Mouse (Mus musculus): ENCODE measurements around the gene Man1c1. TPM values are rescaled to one million over a fixed set of nuclear protein-coding genes. Genes with fewer than 3 reads are reported as not detected.

Gene Man1c1
- total RNA-seq, 2 experiments from 2014 or later = 20.9 to 22.3 TPM

DNA sequence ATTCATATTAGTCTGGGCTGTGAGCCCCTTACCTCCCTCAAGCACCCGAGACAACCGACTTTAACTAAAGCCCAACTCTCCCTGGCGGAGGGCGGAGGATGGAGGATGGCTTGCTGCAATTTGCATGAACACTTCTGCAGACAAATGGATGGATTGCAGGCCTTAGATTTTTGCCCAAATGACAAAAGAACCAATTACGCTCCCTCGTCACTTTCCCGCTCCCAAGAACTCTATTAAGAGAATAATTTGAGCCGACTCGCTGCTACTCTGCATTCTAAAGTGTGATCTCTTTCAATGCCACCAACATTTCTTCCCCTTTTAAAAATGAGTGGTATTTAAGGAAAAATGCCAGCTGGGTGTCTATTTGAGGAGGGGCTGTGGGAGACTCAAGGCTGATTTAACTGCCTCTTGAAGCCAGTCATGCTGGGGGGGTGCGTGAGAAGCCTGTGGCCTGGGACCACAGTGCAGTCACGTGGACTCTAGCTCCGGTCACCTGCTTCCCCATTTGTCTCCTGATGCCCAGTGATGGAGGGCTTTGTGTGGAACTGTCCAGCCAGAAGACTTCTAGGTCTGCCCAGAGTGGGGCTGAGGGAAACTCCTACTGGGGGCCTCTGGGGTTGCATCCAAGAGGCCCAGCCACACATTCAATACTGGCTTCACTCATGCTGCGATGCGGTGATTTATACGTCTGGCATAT is 88.0 kb downstream of the Man1c1 start:
- DNase-seq (ENCODE audit: extremely low spot score in 1 of 2, low spot score in 1 of 2) = no peak

- DNase-seq (ENCODE audit: extremely low spot score in 1 of 2, low spot score in 1 of 2) = no peak
These were observed 91.9 kb downstream of the Man1c1 start for GRCm38 (mm10) chr4:134612070-134612667.

- no peak for DNase-seq (ENCODE audit: extremely low spot score in 1 of 2, low spot score in 1 of 2)
These were observed 93.5 kb downstream of the Man1c1 start for GRCm38 (mm10) chr4:134610616-134611015.

DNA sequence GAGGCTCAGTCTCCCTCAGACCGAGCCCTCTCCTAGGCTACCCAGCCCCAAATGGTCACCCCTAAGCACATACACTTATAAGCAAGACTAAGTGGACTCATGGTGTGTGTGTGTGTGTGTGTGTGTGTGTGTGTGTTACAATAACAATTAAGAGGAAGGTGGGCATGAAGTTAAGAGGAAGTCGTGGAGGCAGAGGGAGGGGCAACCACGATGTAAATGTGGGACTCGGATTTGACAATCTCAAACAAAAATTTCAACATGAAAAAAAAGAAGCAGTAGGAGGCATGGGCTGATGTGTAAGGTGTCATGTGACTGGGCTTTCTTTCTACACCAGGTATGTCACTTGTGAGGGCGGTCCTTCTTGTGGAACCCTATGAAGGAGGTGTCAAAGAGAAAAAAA is 96.4 kb downstream of the Man1c1 start:
- no peak for DNase-seq (ENCODE audit: extremely low spot score in 1 of 2, low spot score in 1 of 2)

DNA sequence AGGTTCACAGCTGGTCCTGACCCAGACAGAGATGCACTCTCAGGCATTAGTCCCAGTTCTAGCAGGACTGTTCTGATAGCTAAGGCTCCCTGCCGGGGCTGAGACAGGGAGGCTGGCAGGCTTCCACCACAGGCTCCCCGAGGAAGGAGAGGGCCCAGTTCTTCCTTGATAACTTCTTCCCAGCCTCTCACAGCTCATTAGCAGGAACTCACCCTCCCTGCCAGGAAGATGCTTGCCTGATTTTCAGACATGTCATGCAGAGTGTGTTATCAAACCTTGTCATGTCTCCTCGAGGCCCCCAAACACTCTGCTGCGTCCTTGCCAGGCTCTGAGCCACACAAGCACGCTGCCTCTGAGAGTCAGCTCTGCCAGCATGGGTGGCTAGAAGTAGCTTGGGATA is 98.0 kb downstream of the Man1c1 start:
- no peak for DNase-seq (ENCODE audit: extremely low spot score in 1 of 2, low spot score in 1 of 2)

DNA sequence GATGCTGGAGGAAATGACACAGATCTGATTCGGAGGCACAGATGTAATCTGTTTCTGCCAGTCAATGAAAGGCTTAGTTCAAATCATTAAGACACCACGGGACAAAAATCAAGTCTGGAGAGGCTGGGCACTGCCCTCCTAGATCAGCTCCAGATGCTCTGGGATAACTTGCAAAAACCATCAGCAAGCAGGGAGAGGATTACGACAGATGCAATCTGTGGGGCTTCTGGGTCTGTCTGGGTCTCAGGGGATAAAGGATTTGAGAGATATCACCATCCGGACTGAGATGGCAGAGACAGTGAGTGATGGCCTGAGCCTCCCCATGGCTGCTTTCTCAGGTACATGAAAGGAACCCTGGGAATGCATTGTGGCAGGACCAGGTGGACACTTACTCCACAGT is 99.6 kb downstream of the Man1c1 start:
- DNase-seq (ENCODE audit: extremely low spot score in 1 of 2, low spot score in 1 of 2) = no peak

GRCm38 (mm10) chr4:134603553-134603952 is 100.5 kb downstream of the Man1c1 start:
- DNase-seq (ENCODE audit: extremely low spot score in 1 of 2, low spot score in 1 of 2) = no peak

DNA sequence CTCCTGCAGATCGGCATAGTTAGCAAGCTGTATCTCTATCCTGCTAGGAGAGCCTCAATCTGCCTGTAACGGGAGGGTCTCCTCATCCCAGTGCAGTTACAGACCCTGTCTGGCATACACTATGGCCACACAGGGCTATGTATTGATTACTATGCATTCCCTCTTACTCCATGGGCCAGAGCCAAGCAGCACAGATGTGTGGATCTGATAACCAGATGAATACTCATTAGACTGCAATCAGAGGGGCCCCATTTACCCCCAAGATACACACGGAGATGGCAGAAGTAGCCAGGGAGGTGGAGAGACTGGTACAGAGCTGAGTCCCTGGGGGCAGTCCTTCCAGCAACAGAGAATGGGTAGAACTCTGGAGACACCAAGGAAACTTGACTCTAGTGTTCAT is 101.5 kb downstream of the Man1c1 start:
- DNase-seq (ENCODE audit: extremely low spot score in 1 of 2, low spot score in 1 of 2) = no peak

- no peak for DNase-seq (ENCODE audit: extremely low spot score in 1 of 2, low spot score in 1 of 2)
These were observed 102.1 kb downstream of the Man1c1 start for GRCm38 (mm10) chr4:134601981-134602380.

DNA sequence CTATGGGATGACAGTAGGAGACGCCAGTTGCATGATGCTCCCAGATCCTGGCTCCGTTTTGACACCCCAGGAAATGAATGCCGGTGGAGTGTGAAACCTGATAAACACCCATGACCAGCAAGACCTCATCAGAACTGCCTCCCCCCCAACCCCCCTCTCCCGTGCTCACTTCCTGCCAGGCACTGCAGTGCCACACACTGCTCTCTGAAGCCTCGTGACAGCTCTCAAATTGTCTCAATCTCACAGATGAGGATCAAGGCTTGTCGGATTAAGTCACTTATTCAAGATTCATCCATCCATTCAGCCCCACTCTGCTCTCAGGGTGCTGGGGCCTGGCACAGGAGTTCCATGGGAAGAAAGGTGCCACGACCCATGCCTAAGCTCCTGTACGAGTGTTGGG is 102.7 kb downstream of the Man1c1 start:
- DNase-seq (ENCODE audit: extremely low spot score in 1 of 2, low spot score in 1 of 2) = no peak

- DNase-seq (ENCODE audit: extremely low spot score in 1 of 2, low spot score in 1 of 2) = no peak
These were observed 103.3 kb downstream of the Man1c1 start for GRCm38 (mm10) chr4:134600777-134601176.

GRCm38 (mm10) chr4:134600060-134600459 is 104.0 kb downstream of the Man1c1 start:
- no peak for DNase-seq (ENCODE audit: extremely low spot score in 1 of 2, low spot score in 1 of 2)

DNA sequence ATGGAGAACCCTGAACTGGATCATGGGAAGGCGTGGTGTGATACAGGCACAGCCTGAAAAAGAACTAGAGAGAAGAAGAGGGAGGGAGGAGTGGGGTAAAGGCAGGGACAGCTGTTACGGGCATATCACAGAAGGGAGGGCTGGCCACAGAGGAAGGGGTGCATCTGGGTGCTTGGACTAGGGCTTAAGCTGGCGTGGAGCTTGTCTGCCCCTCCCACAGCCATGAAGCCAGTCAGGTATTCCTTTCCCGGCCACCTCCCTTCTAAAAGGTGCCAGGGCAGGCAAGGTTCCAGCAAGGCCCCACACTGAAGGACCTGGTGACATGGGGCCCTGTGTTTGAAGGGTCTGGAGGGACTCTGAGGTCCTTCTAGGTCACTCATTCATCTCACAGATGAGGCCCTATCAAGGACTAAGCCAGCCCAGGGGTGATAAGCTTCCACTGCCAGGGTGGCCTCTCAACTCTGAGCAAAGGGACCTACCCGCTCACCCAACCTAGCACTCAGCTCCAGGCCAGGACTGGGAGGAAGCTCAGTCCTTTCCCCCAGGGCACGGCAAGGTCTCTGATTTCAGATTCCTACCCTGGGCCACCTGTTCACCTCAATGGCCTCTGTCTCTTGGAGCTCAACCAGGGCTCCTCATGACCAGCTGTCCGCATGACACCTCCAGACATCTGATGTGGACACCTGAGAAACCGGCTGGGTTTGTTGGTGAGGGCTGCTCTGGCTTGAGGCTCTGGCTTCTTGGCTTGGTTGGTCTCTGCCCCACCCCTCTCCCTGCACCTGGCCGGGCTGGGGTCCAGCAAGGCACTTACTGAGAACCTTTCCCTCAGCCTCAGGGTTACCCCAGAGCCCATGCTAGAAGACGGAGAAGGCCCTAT is 107.0 kb downstream of the Man1c1 start:
- no peak for DNase-seq (ENCODE audit: extremely low spot score in 1 of 2, low spot score in 1 of 2)

- no peak for DNase-seq (ENCODE audit: extremely low spot score in 1 of 2, low spot score in 1 of 2)
These were observed 109.2 kb downstream of the Man1c1 start for GRCm38 (mm10) chr4:134594731-134595439.

DNA sequence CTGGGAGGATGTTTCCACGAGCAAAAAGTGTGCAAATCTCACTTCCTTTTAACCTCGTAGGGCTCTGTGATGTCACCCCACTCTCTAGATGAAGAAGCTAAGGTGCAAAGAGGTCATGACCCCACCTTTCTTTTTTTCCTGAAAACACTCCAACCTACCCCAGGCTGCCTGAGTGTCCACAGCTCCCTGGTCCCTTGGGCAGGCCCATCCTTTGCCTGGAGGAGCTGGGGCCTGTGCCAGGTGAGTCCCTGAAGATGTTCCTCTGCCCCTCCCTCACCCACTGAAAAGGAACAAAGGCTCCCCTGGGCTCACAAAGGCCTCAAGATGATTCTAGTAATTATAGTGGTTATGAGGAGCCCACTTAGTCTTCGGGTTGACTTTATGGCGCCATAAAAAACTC is 111.6 kb downstream of the Man1c1 start:
- no peak for DNase-seq (ENCODE audit: extremely low spot score in 1 of 2, low spot score in 1 of 2)

- peak; percentile 24 to 48 for DNase-seq (ENCODE audit: extremely low spot score in 1 of 2, low spot score in 1 of 2)
These were observed 112.5 kb downstream of the Man1c1 start for GRCm38 (mm10) chr4:134591506-134592061.

GRCm38 (mm10) chr4:134590227-134590926 is 113.7 kb downstream of the Man1c1 start:
- no peak for DNase-seq (ENCODE audit: extremely low spot score in 1 of 2, low spot score in 1 of 2)

DNA sequence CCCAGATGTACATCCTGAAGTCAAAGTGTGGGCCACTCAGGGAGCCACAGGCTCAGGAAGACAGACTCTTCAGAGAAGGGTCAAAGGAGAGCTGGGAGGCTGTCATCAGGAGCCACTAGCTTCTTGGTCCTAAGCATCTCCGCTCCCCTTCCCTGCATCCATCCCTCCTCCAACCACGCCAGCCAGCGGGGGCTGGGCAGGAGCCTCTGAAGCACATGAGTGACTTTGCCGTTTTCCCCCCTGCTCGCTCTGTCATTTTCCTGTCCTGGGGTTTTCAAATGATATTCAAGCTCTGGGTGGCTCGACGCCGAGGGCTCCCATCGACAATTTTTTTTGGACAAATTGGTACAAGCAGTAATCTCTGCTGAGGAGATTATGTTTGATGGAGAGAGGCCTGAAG is 114.3 kb downstream of the Man1c1 start:
- no peak for DNase-seq (ENCODE audit: extremely low spot score in 1 of 2, low spot score in 1 of 2)

- no peak for DNase-seq (ENCODE audit: extremely low spot score in 1 of 2, low spot score in 1 of 2)
These were observed 115.1 kb downstream of the Man1c1 start for GRCm38 (mm10) chr4:134588951-134589350.

DNA sequence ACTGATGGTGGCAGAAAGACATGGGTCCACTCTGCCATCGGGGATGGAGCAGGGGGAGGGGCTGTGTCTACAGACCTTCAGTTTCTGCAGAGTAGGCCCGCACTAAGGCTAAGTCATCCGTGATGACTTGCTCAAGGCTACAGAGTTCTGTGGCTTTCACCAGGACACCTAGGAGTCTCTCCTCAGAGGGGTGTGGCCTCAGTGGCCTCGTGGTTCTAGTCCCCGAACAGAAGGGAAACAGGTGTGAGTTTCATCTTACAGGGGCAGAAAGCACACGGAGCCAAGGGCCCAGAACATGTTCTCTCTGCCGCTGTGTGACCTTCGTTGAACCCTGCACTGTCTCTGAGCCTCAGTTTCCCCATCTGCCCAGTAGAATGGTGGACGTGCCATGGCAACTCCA is 115.8 kb downstream of the Man1c1 start:
- DNase-seq (ENCODE audit: extremely low spot score in 1 of 2, low spot score in 1 of 2) = no peak

Data from layer of hippocampus, postnatal 25 days (tissue).